Comparison of ENCODE assay signal across 8 mouse cellular contexts in genomic region chr19:37551040-37551566, GRCm38 (mm10). TPM values are rescaled to one million over a fixed set of nuclear protein-coding genes. Genes with fewer than 3 reads are reported as not detected.
A peak's percentile ranks its signal among the peaks of the same experiment; 100 is the strongest.
DNase-seq lines count a peak whose midpoint lies in the region; ATAC-seq and TF ChIP-seq lines count a peak whose summit lies in the region.

No protein-coding gene starts in this region.

- TF ChIP-seq CTCF in CH12.LX (conservative IDR thresholded peaks at IDR 0.05 in 1 of 2, IDR thresholded peaks at IDR 0.05 in 1 of 2; ENCODE audit: low read depth in 2 of 2, low read length in 2 of 2): no peak

- H3K79me2 ChIP-seq in CH12.LX (replicated peaks; ENCODE audit: control insufficient read depth, extremely low read depth, insufficient read depth, poor library complexity, severe bottlenecking): no peaks in the 10 kb centered on the region

- no peaks in the 10 kb centered on the region for H3K36me3 ChIP-seq in heart, embryonic 11.5 days (ENCODE audit: control insufficient read depth, insufficient read depth, low read length)
- peaks cover 0 to 2% of the 10 kb centered on the region in 2 experiments for H3K36me3 ChIP-seq in CH12.LX (replicated peaks in 1 of 2; ENCODE audit: control insufficient read depth in 1 of 2, insufficient read depth in 1 of 2, low read length in 1 of 2)
- H3K36me3 ChIP-seq in forebrain, embryonic 13.5 days (ENCODE audit: poor library complexity, severe bottlenecking): no peaks in the 10 kb centered on the region
- H3K36me3 ChIP-seq in liver, embryonic 15.5 days (replicated peaks): peaks cover 12% of the 10 kb centered on the region

- peak overlapping the region; percentile 95 for H3K4me2 ChIP-seq in heart, embryonic 11.5 days
- H3K4me2 ChIP-seq in CH12.LX (ENCODE audit: insufficient read depth, low read depth, poor library complexity, severe bottlenecking): peak overlapping the region; percentile 58
- peak overlapping the region; percentile 93 for H3K4me2 ChIP-seq in forebrain, embryonic 13.5 days
- peak overlapping the region; percentile 90 for H3K4me2 ChIP-seq in liver, embryonic 15.5 days

- TF ChIP-seq RAD21 in CH12.LX (IDR thresholded peaks at IDR 0.05; ENCODE audit: low read depth, low read length): no peak

- H3K4me3 ChIP-seq in heart, embryonic 11.5 days (ENCODE audit: low read depth, low read length): peak overlapping the region; percentile 87
- peak overlapping the region; percentile 66 to 83 (median 73) for H3K4me3 ChIP-seq in CH12.LX (replicated peaks in 1 of 3; ENCODE audit: low read depth in 2 of 3, low read length in 2 of 3, poor library complexity in 1 of 3)
- H3K4me3 ChIP-seq in forebrain, embryonic 13.5 days: peak overlapping the region; percentile 82
- H3K4me3 ChIP-seq in liver, embryonic 15.5 days (replicated peaks): peak overlapping the region; percentile 95

- H3K27me3 ChIP-seq in heart, embryonic 11.5 days (ENCODE audit: control insufficient read depth, insufficient read depth, low read length): no peaks in the 10 kb centered on the region
- peaks cover 3% of the 10 kb centered on the region for H3K27me3 ChIP-seq in CH12.LX (replicated peaks)
- peaks cover 20% of the 10 kb centered on the region; the same call in 1 of the 2 replicates for H3K27me3 ChIP-seq in forebrain, embryonic 13.5 days
- peaks cover 17% of the 10 kb centered on the region; the same call in 1 of the 2 replicates for H3K27me3 ChIP-seq in liver, embryonic 15.5 days

- no peak for TF ChIP-seq POLR2A in CH12.LX (IDR thresholded peaks at IDR 0.05; ENCODE audit: low read depth, low read length)

- peaks cover 4% of the 10 kb centered on the region; the same call in 1 of the 2 replicates for H3K4me1 ChIP-seq in heart, embryonic 11.5 days (ENCODE audit: control insufficient read depth, insufficient read depth, low read length)
- H3K4me1 ChIP-seq in CH12.LX (ENCODE audit: control insufficient read depth in 1 of 2, insufficient read depth in 2 of 2): peaks cover 6 to 33% of the 10 kb centered on the region in 2 experiments
- H3K4me1 ChIP-seq in forebrain, embryonic 13.5 days: peaks cover 2% of the 10 kb centered on the region; the same call in 1 of the 2 replicates
- H3K4me1 ChIP-seq in liver, embryonic 15.5 days (replicated peaks): peaks cover 65% of the 10 kb centered on the region

- no peak for TF ChIP-seq EP300 in CH12.LX (IDR thresholded peaks at IDR 0.05; ENCODE audit: low read length)

- no peak for ATAC-seq in heart, embryonic 11.5 days (replicated peaks; ENCODE audit: insufficient number of reproducible peaks, low FRiP score, low TSS enrichment)
- peak; percentile 22; the same call in 1 of the 2 replicates for ATAC-seq in forebrain, embryonic 13.5 days
- ATAC-seq in liver, embryonic 15.5 days (ENCODE audit: insufficient read depth): no peak

- dilution Hi-C loops in CH12.LX (cut with MboI; ENCODE audit: extremely low pct_ligation_motif_present, extremely low pct_unique_long_range_greater_than_20kb, low sequenced_read_pairs): no loop called here

- no peaks in the 10 kb centered on the region for H3K9me3 ChIP-seq in heart, embryonic 11.5 days (replicated peaks; ENCODE audit: control insufficient read depth, low read length)
- H3K9me3 ChIP-seq in CH12.LX (replicated peaks; ENCODE audit: low read length): no peaks in the 10 kb centered on the region
- no peaks in the 10 kb centered on the region for H3K9me3 ChIP-seq in forebrain, embryonic 13.5 days (replicated peaks)
- no peaks in the 10 kb centered on the region for H3K9me3 ChIP-seq in liver, embryonic 15.5 days (replicated peaks)

- intact Hi-C loops in heart, postnatal 14 days (cut with DNase I): no loop called here

- in situ Hi-C loops in CH12.LX (cut with MboI; ENCODE audit: low pct_ligation_motif_present, low pct_unique_long_range_greater_than_20kb, low sequenced_read_pairs): no loop called here

- 19% methylated on average over 8 of the region's 8 CpGs for WGBS in heart, embryonic 11.5 days (ENCODE audit: insufficient replicate concordance)
- 18% methylated on average over 8 of the region's 8 CpGs for WGBS in forebrain, embryonic 13.5 days
- 3% methylated on average over 8 of the region's 8 CpGs for WGBS in liver, embryonic 15.5 days (ENCODE audit: insufficient replicate concordance)

- H3K27ac ChIP-seq in heart, embryonic 11.5 days (ENCODE audit: low read depth, low read length): no peak overlapping the region
- H3K27ac ChIP-seq in CH12.LX (ENCODE audit: insufficient read depth, low read depth): no peak overlapping the region
- H3K27ac ChIP-seq in forebrain, embryonic 13.5 days: no peak overlapping the region
- H3K27ac ChIP-seq in liver, embryonic 15.5 days (replicated peaks): peak overlapping the region; percentile 95

- H3K9ac ChIP-seq in heart, embryonic 11.5 days (ENCODE audit: low read depth, low read length): peak overlapping the region; percentile 93
- peak overlapping the region; percentile 70 for H3K9ac ChIP-seq in CH12.LX (ENCODE audit: insufficient read depth, low read depth)
- peak overlapping the region; percentile 70 for H3K9ac ChIP-seq in forebrain, embryonic 13.5 days
- peak overlapping the region; percentile 88 for H3K9ac ChIP-seq in liver, embryonic 15.5 days

- DNase-seq in heart, postnatal 14 days: no peak
- no peak for DNase-seq in CH12.LX (ENCODE audit: extremely low read depth)
- DNase-seq in embryo, embryonic 10.5 days (ENCODE audit: low spot score): no peak
- no peak for DNase-seq in ovary, adult 18-20 months (ENCODE audit: low spot score)
- DNase-seq in embryo, embryonic 10 days (ENCODE audit: low spot score): no peak

TF ChIP-seq in CH12.LX, 34 proteins besides CTCF, POLR2A, EP300 and RAD21:
- TF ChIP-seq ZNF384 (IDR thresholded peaks at IDR 0.05; ENCODE audit: low read depth, low read length) (no peak), TCF12 (IDR thresholded peaks at IDR 0.05; ENCODE audit: low read depth, low read length) (no peak), NELFE (IDR thresholded peaks at IDR 0.05; ENCODE audit: low read depth, low read length) (no peak), MAFK (IDR thresholded peaks at IDR 0.05; ENCODE audit: insufficient replicate concordance, low read length) (no peak), SIN3A (IDR thresholded peaks at IDR 0.05; ENCODE audit: low read length) (no peak), JUN (IDR thresholded peaks at IDR 0.05; ENCODE audit: insufficient read depth, low read depth, low read length) (no peak), BHLHE40 (IDR thresholded peaks at IDR 0.05; ENCODE audit: low read depth, low read length) (no peak), MAZ (IDR thresholded peaks at IDR 0.05; ENCODE audit: low read depth, low read length) (no peak), E2F4 (IDR thresholded peaks at IDR 0.05; ENCODE audit: insufficient replicate concordance, low read depth, low read length) (no peak), IRF4 (IDR thresholded peaks at IDR 0.05; ENCODE audit: low read depth, low read length) (no peak), GABPA (IDR thresholded peaks at IDR 0.05; ENCODE audit: insufficient replicate concordance, low read depth, low read length) (no peak), RCOR1 (conservative IDR thresholded peaks at IDR 0.05; ENCODE audit: low read depth, low read length) (no peak)
TF ChIP-seq in CH12.LX: peak in this region for 0.

RNA-seq across cellular contexts. Expression of gene Exoc6, which starts 0.9 kb away (rescaled TPM):
- polyA plus RNA-seq in heart, embryonic 11.5 days (2014; fragmentation: Nextera tagmentation; extraction: Ambion mirVana): 22.3 TPM in 2 replicates
- 10 to 100 TPM; 27.5 to 29.7 TPM for total RNA-seq in heart, postnatal 14 days (2021)
- total RNA-seq in CH12.LX (2012; rRNA removed) (6.8 and 8.0 TPM in 2 replicates), CH12.LX (2014; rRNA removed) (18.5 and 18.7 TPM in 2 replicates)
- polyA plus RNA-seq in CH12.LX (2012; ENCODE audit: insufficient read length, low read depth): 10.8 and 12.1 TPM in 2 replicates
- 10.5 and 13.6 TPM in 2 replicates for polyA plus RNA-seq in forebrain, embryonic 13.5 days (2015; fragmentation: Nextera tagmentation; extraction: Ambion mirVana)
- polyA plus RNA-seq in liver, embryonic 15.5 days (2015; fragmentation: Nextera tagmentation; extraction: Ambion mirVana): 27.2 and 27.5 TPM in 2 replicates
